Mouse (Mus musculus) cerebellum, adult 2 months (tissue): ENCODE results near the gene Timm9. TPM values are rescaled to one million over a fixed set of nuclear protein-coding genes. Genes with fewer than 3 reads are reported as not detected.

Experiments used
- DNase-seq, 2 experiments: peaks; one replicate each; pipeline ENCODE4 v3.0.0; 2021
- H3K27ac ChIP-seq: fragments of 200-500 bp; 2 replicates; pipeline ENCODE4 v1.5.1; 2012; ENCODE audit warnings: low read length, control low read depth, inconsistent platforms; ENCODE audit not compliant: insufficient read depth
- H3K27me3 ChIP-seq: fragments of 200-500 bp; 2 replicates; pipeline ENCODE4 v1.6.1; 2012; ENCODE audit warnings: inconsistent platforms, mild to moderate bottlenecking, low read length, moderate library complexity; ENCODE audit not compliant: control insufficient read depth, insufficient read depth
- H3K4me1 ChIP-seq: fragments of 200-500 bp; 2 replicates; pipeline ENCODE4 v1.6.1; 2011; ENCODE audit warnings: low read length; ENCODE audit not compliant: control insufficient read depth, insufficient read depth
- H3K4me3 ChIP-seq: fragments of 200-500 bp; replicated peaks from 2 replicates; pipeline ENCODE3; 2011; ENCODE audit warnings: mild to moderate bottlenecking, low read depth, low read length, control low read depth; ENCODE audit not compliant: insufficient read depth
- CTCF ChIP-seq: fragments of 200-500 bp; IDR thresholded peaks from 2 replicates; pipeline ENCODE4 v1.5.1; 2011; ENCODE audit warnings: low read depth, mild to moderate bottlenecking, control low read depth, low read length, moderate library complexity, borderline replicate concordance; ENCODE audit not compliant: insufficient read depth
- POLR2A ChIP-seq: fragments of 200-500 bp; IDR thresholded peaks from 2 replicates; pipeline ENCODE4 v1.6.1; 2011; ENCODE audit warnings: low read length, control low read depth, borderline replicate concordance; ENCODE audit not compliant: insufficient read depth
- WGBS: fragments of 180-500 bp; shearing (Covaris S2); methylation state at CpG from one replicate; pipeline ENCODE4 v1.1.7; 2018; 5-methylcytosine and 5-hydroxymethylcytosine counted together
- polyA plus RNA-seq: library from polyadenylated mRNA; depleted of rRNA; stranded (reverse); fragments of >200 nt; gene quantifications from 2 replicates; pipeline ENCODE4 v1.2.3, GENCODE M21; 2012

The Timm9 gene
- polyA plus RNA-seq, 1 experiment = 78.0 TPM

DNA sequence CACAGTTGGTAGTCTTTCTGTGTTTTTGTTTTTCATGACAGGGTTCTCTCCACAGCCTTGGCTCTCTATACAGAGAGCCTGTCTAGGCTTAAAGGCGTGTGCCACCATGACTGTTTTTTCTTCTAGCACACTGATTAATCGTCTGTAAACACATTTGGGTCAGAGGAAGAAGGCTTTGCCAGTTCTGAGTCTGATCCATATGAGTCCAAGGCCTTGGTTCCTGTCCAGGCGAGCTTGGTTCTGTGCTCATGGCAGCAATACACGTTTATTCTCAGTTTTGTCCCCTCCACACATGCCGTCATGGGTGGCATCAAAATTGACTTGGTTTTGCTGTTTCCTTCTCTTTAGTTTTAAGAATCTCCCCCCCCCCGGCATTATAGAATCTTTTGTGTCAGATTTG is 13.0 kb upstream of the Timm9 start:
- 77% methylated on average over 6 of the region's 6 CpGs for WGBS
- TF ChIP-seq POLR2A (no peak), CTCF (no peak)
- Histone ChIP-seq H3K4me3 (no peak overlapping the region), H3K27ac (no peak overlapping the region), H3K4me1 (no peaks in the 10 kb centered on the region), H3K27me3 (no peaks in the 10 kb centered on the region)
- DNase-seq = no peak

DNA sequence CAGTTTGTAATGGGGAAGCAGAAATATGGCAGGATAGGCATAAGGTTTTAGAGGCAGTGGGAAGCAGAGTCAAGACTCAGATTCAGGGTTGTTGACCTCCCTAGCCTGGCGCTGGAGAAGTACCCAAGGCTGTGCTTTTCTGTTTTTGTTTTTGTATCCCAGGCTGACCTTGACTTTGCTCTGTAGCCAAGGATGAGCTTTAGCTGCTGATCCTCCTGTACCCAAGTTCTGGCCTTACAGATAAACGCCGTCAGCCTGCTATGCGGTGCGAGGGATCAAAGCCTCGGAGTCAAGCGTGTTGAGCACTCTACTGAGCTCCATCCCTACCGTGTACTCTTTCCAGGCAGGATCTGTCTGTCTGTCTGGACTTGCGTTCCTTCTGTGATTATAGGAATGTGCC is 12.3 kb upstream of the Timm9 start:
- no peak overlapping the region for H3K4me3 ChIP-seq
- H3K4me1 ChIP-seq = no peaks in the 10 kb centered on the region
- TF ChIP-seq CTCF (no peak), POLR2A (no peak)
- H3K27ac ChIP-seq = no peak overlapping the region
- 96% methylated on average over 9 of the region's 9 CpGs for WGBS
- DNase-seq = no peak
- no peaks in the 10 kb centered on the region for H3K27me3 ChIP-seq

DNA sequence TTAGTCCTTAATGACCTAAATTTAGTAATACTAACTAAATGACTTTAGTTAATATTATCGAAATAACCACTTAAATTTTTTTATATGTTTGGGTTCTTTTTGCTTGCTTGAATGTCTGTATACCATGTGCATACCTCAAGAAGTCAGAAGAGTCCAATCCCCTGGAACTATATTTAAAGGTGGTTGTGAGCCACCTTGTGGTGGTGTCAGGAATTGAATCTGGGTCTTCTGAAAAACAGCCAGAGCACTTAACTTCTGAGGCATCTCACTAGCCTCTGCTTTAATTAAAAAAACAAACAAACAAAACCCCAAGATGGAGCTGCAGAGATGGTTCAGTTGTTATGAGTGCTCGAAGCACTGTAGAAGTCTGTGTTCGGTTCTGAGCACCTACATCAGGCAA is 11.2 kb upstream of the Timm9 start:
- no peak overlapping the region for H3K4me3 ChIP-seq
- H3K27me3 ChIP-seq = no peaks in the 10 kb centered on the region
- WGBS = 88% methylated on average over 3 of the region's 3 CpGs
- no peak overlapping the region for H3K27ac ChIP-seq
- peak; percentile 49; the same call in 1 of the 2 replicates for TF ChIP-seq CTCF
- no peak for TF ChIP-seq POLR2A
- no peaks in the 10 kb centered on the region for H3K4me1 ChIP-seq
- peak; percentile 50 for DNase-seq

DNA sequence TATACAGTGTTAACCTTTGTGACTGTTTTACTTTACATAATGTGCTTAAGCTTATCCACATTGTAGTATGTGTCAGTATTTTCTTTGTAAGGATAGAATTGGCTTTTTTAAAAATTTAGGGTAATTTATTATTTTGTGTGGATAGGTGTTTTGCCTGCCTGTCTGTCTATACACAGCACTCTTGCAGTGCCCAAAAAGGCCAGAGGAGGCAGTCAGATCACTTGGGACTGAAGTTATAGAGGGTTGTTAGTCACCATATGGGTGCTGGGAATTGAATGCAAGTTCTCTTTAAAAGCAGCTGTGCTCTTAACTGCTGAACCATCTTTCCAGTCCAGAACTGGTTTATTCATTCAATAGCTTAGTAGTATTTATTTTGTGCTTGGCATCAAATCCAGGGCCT is 4.7 kb upstream of the Timm9 start:
- TF ChIP-seq CTCF (no peak), POLR2A (no peak)
- no peaks in the 10 kb centered on the region for H3K27me3 ChIP-seq

DNA sequence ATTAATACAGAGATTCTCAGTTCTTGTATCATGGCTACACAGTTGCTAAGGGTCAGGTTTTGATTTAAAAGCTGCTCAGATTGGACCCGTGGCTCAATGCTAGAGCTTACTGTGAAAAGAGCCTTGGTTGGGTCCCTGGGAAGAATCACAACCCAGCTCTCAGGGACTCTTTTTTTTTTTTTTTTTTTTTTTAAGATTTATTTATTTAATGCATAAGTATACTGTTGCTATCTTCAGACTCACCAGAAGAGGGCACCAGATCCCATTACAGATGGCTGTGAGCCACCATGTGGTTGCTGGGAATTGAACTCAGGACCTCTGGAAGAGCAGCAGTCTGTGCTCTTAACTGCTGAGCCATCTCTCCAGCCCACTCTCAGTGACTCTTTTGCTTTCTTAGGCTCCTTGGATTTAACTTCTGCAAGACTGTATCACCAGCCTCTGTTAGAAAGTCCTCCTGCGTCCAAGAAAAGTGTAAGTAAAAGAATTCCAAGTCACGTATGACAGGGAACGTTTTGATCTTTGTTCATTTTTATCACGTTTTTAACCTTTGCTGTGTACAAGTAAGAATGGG is 2.9 kb upstream of the Timm9 start:
- Histone ChIP-seq H3K27me3 (no peaks in the 10 kb centered on the region), H3K4me3 (no peak overlapping the region), H3K4me1 (no peaks in the 10 kb centered on the region), H3K27ac (no peak overlapping the region)
- WGBS = 74% methylated on average over 5 of the region's 5 CpGs
- TF ChIP-seq CTCF (no peak), POLR2A (no peak)
- no peak for DNase-seq

More for the DNA sequence above, 4.7 kb upstream of the Timm9 start:
- no peak overlapping the region for H3K4me3 ChIP-seq
- H3K4me1 ChIP-seq = no peaks in the 10 kb centered on the region
- no peak overlapping the region for H3K27ac ChIP-seq
- DNase-seq = no peak

DNA sequence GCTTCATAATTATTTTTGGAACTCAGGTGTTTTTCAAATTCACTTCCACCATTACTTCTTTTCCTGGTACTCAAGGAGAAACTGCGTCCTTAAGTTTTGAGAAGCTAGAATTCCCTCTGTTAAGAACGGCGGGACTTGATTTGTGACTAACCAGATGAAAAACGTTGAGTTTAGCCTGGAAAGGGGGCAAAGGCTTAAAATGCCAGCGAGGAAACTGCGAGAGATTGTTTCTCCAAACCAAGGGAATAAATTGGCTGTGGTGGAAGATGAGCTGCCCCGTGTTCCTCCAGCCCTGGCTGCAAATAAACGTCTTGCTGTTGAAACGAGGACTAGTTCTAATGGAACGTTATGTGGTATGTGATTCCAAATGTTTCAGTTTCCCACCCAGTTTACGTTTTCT is 1.2 kb upstream of the Timm9 start:
- H3K27me3 ChIP-seq = no peaks in the 10 kb centered on the region
- no peak for TF ChIP-seq CTCF
- TF ChIP-seq POLR2A = no peak
- peak overlapping the region; percentile 96 for H3K4me3 ChIP-seq
- DNase-seq = no peak
- H3K4me1 ChIP-seq = no peaks in the 10 kb centered on the region
- no peak overlapping the region for H3K27ac ChIP-seq
- 1% methylated on average over 11 of the region's 11 CpGs for WGBS

DNA sequence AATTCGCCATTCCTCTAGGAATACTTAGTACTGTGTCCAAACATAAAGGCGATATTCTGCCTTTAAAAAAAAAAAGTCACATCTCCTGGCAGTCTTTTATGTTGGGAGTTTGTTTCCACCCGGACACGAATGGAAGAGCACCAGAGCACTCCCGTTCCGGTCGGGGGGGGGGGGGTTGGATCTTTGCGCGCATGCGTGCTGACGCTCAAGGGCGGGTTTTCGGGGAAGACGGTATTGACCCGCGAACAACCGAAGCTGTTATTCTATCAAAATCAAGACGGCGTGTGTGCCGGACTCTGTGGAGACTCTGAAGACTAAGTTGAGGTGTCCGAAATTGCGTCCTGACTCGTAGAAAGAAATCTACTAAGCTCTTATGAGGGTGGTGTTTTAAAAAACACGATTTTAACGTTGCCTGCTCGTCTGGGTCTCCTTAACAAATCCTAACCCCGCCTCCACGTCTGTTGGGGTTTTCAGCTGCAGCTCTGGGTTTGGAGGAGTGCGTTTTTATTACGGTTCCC is 549 bp upstream of the Timm9 start:
- Histone ChIP-seq H3K4me1 (no peaks in the 10 kb centered on the region), H3K27me3 (no peaks in the 10 kb centered on the region), H3K27ac (peak overlapping the region; percentile 68), H3K4me3 (peak overlapping the region; percentile 96)
- TF ChIP-seq POLR2A (peak; percentile 73; the same call in 1 of the 2 replicates), CTCF (no peak)
- peak; percentile 78 to 82 for DNase-seq
- WGBS = under 1% methylated on average over 30 of the region's 30 CpGs

DNA sequence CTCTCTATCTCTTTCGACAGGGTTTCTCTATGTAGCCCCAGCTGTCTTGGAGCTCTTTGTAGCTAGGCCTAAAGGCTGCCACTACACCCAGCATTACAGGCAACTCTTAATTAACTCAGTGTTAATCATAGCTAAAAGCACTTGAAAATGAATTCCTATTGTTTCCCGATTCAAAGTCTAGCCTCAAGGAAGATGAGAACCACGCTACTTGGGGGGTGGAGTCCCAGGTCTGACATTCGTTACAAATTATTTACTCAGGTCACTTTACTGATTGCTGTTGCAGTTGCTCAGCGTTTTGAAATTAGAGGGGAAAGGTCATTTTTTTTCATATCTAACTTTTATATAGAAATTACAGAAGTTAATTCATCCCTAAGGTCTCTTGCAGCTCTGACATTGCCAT is 903 bp downstream of the Timm9 start:
- Histone ChIP-seq H3K27ac (no peak overlapping the region), H3K4me3 (peak overlapping the region; percentile 96), H3K4me1 (no peaks in the 10 kb centered on the region), H3K27me3 (no peaks in the 10 kb centered on the region)
- DNase-seq = no peak
- 12% methylated on average over 5 of the region's 5 CpGs for WGBS
- TF ChIP-seq CTCF = no peak
- TF ChIP-seq POLR2A = no peak
